Mouse (Mus musculus) frontal cortex, postnatal 36 days (tissue): Measurements from ENCODE around the gene Rbfox2.

Experiments
- DNase-seq, 2 experiments: peaks; one replicate each; pipeline ENCODE4 v3.0.0; 2022; ENCODE audit warnings: low spot score in 2 of 2

The Rbfox2 gene

GRCm38 (mm10) chr15:77105273-77105672, 201.5 kb downstream of the Rbfox2 start:
- DNase-seq = no peak

- DNase-seq = no peak
These were observed 202.2 kb downstream of the Rbfox2 start for GRCm38 (mm10) chr15:77104349-77105158.

GRCm38 (mm10) chr15:77102685-77103084, 204.1 kb downstream of the Rbfox2 start:
- DNase-seq = no peak

- no peak for DNase-seq
These were observed 207.0 kb downstream of the Rbfox2 start for GRCm38 (mm10) chr15:77099756-77100155.

GRCm38 (mm10) chr15:77097358-77097757, 209.4 kb downstream of the Rbfox2 start:
- DNase-seq = no peak

GRCm38 (mm10) chr15:77095216-77095615, 211.6 kb downstream of the Rbfox2 start:
- DNase-seq = no peak

- no peak for DNase-seq
These were observed 212.4 kb downstream of the Rbfox2 start for GRCm38 (mm10) chr15:77094431-77094830.

- DNase-seq = peak in 1 of 2 experiments; percentile 41
These were observed 215.4 kb downstream of the Rbfox2 start for GRCm38 (mm10) chr15:77091394-77091793.

GRCm38 (mm10) chr15:77090531-77090930, 216.3 kb downstream of the Rbfox2 start:
- DNase-seq = no peak

- no peak for DNase-seq
These were observed 217.6 kb downstream of the Rbfox2 start for GRCm38 (mm10) chr15:77089249-77089648.

GRCm38 (mm10) chr15:77086488-77086887, 220.3 kb downstream of the Rbfox2 start:
- DNase-seq = no peak

GRCm38 (mm10) chr15:77085818-77086217, 221.0 kb downstream of the Rbfox2 start:
- no peak for DNase-seq

GRCm38 (mm10) chr15:77081454-77081853, 225.3 kb downstream of the Rbfox2 start:
- DNase-seq = no peak

- no peak for DNase-seq
These were observed 226.0 kb downstream of the Rbfox2 start for GRCm38 (mm10) chr15:77080684-77081254.

- no peak for DNase-seq
These were observed 226.9 kb downstream of the Rbfox2 start for GRCm38 (mm10) chr15:77079890-77080361.

- no peak for DNase-seq
These were observed 227.5 kb downstream of the Rbfox2 start for GRCm38 (mm10) chr15:77079256-77079822.

GRCm38 (mm10) chr15:77078786-77079185, 228.0 kb downstream of the Rbfox2 start:
- DNase-seq = no peak

- DNase-seq = no peak
These were observed 228.9 kb downstream of the Rbfox2 start for GRCm38 (mm10) chr15:77077906-77078305.

- no peak for DNase-seq
These were observed 230.3 kb downstream of the Rbfox2 start for GRCm38 (mm10) chr15:77076523-77076922.

GRCm38 (mm10) chr15:77072556-77073163, 234.1 kb downstream of the Rbfox2 start:
- DNase-seq = no peak

GRCm38 (mm10) chr15:77071501-77071900, 235.3 kb downstream of the Rbfox2 start:
- DNase-seq = no peak

- DNase-seq = no peak
These were observed 236.0 kb downstream of the Rbfox2 start for GRCm38 (mm10) chr15:77070745-77071268.
